Mouse (Mus musculus) right cerebral cortex, postnatal 36 days (tissue): ENCODE measurements at regions not wholly inside any gene's neighbourhood (a gene's known extent, or its start where the extent isn't known, plus 50 kb on each side); places are given as distances from the start of the nearest gene placed in this dataset.

Experiments
- DNase-seq, 2 experiments: peaks; one replicate each; pipeline ENCODE4 v3.0.0; 2022; ENCODE audit warnings: low spot score in 2 of 2, mixed read lengths in 1 of 2

DNA sequence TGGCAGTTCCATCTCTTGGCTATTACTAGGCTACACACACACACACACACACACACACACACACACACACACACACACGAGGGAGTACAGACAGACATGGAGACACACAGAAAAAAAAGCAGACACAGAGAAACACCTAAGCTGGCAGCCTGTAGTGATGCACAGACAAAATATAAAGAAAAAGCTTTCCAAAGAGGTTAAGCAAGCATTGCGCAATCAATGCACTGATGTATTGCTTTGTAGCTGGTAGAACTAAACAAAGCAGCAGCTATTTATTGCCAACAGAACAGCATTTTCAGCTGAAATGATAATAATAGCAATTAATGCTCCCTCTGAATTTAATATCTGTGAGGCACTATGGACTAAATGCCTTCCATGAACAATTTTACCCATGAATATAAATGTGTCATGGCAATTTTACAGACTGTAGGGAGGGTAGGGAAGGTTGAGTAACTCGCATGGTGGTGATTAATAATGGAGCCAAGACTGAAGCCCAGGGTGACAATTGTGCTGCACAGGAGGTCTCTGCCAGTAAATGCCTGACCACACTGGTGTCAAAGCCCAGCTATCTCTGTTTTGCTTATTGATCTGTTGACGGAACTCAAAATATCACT lies 271.7 kb downstream of the Gm11361 start:
- no peak for DNase-seq

DNA sequence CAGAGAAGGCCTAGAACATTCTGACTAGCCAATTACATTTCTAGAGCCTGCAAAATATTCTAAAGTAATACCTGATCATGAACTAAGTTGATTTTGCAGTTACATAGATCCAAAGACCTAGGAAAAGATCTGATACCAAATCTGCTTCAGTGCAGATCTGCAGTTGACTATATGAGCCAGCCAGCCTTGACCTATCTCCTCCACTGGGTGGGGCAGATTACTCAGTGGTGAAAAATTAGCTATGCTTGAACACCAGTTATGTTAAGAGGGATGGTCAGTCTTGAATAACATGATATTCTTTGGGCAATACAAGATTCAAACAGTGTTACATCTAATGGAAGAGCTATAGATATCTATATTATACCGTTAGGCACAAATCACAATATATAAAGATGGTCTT lies 269.0 kb downstream of the Gm11361 start:
- no peak for DNase-seq

DNA sequence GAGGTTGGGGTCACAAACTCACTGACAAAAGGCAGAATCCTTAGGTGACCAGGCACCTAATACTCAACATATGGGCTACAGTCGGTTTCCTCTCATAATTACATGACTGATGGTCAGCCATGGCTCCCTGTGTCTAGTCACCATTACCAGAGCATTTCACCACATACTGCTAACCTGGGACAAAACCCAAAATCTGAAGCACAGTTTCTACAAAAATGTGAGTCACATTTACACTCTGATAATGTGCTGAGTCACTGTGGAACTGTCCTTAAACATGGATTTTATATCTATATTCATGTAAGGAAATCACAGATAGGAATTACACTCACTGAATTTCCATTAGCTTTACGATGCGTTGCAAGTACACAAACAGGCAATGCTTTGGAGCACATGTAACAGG lies 267.1 kb downstream of the Gm11361 start:
- no peak for DNase-seq

DNA sequence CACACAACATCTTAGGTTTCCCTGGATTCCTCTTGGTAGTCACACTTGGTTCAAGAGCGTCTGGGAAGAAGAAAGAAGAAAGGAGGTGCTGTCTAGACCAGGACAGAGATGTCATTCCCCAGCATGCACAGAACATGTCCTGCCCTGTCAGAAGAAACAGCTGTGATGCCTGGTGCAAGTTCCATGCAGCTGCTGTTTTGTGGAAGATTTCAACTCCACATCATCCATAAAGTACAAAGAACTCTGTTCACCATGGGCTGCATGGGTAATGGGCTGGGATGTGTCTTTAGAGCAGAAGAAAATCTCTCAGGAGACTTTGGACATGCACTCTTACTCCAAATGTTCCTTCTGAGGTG lies 262.8 kb downstream of the Gm11361 start:
- no peak for DNase-seq

DNA sequence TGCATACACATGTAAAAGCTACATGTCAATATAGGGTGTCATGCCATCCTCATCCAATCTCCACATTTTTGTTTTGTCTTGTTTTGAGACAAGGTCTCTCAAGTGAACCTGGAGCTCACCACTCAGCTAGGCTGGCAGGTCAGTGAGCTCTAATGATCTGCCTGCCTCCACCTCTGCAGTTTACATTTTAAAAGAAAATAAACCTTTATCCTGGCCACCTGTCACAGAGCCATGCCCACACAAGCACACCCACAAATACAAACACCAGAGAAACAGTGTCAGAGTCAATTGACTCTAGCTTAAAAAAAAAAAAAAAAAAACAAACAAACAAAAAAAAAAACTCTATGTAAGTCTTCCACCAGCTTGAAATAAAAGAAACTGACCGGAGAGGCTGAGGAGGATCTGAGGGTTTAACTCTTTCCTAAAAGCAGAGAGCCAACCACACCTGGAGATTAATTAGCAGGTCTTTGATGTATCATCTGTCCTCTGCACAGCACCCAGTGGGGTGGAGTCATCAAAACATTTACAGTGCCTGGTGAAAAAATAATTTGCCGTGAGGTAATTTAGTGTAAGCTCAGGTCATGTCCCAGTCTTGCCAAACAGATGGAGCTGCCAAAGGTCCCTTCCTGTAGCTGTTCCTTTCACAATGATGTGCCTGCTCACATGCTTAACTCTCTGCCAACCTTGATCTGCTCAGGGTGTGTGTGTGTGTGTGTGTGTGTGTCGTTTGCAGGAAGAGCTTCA lies 262.2 kb downstream of the Gm11361 start:
- no peak for DNase-seq

DNA sequence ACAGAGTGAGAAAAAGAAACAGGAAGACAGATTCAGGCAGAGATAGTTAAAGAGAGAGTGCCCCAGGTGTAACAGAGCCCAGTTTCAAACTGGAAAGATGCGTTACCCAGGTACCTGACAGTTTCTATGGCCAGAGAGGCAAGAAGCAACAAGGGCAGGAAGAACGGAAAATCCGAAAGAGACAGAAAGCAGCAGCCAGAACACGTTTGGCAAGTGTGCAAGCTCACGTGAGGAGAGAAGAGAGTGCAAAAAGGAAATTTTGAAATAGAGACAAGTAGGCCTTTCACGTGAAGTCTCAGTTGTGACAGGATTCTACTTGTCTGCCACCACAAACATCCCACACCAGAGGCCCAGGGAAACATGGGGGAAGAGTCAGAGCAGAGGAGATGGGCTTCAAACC lies 259.8 kb downstream of the Gm11361 start:
- DNase-seq: no peak

DNA sequence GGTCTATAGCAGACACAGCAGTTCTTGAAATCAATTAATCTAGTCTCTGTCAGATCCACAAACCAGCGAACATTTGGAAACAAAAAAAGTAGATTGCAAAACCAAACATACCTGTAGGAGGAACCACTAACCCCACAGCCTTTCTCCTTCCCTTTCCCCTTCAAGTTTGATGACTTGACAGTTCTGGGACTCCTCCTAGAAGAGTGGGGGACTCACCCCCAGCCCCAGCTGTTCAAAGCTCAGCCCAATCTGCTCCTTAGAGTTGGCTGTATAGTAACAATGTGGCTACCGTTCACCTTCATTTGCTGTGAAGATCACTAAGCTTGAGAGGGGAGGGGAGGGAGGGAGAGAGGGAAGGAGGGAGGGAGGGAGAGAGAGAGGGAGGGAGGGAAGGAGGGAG lies 259.3 kb downstream of the Gm11361 start:
- no peak for DNase-seq

DNA sequence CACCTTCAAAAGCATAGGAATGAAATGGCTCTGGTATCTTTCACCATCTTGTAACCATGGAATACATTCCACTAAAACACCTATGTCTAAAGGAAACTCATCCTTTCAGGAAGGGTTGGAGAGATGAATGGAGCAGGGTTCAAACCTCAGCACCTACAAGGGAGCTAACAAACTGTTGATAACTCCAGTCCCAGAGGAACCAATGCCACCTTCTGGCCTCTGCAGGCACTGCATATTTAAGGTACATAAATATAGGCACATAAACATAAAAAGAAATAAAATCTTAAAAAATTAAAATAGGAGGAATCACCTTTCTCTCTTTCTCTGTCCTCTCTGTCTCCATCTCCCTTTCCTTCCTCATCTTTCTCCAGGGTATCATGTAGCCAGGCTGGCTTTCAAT lies 256.9 kb downstream of the Gm11361 start:
- DNase-seq: no peak

DNA sequence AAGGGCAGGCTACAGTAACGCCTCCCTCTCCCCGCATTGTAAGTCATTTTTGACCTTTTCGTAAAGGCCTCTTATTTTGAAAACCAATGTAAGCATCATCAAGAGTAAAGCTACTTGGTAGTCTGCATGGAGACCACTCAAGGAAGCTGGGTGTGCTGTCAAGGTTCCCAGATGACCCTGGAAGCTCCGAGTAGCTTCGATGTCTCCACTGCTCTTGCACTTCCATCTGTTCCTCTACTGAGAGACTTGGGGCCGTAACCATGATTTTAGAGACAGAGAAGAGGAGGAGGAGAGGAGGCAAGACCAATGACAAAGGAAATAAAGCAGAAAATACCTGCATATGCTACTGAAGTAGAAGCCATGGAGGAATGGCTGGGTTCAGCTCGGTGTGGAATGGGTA lies 256.0 kb downstream of the Gm11361 start:
- no peak for DNase-seq

DNA sequence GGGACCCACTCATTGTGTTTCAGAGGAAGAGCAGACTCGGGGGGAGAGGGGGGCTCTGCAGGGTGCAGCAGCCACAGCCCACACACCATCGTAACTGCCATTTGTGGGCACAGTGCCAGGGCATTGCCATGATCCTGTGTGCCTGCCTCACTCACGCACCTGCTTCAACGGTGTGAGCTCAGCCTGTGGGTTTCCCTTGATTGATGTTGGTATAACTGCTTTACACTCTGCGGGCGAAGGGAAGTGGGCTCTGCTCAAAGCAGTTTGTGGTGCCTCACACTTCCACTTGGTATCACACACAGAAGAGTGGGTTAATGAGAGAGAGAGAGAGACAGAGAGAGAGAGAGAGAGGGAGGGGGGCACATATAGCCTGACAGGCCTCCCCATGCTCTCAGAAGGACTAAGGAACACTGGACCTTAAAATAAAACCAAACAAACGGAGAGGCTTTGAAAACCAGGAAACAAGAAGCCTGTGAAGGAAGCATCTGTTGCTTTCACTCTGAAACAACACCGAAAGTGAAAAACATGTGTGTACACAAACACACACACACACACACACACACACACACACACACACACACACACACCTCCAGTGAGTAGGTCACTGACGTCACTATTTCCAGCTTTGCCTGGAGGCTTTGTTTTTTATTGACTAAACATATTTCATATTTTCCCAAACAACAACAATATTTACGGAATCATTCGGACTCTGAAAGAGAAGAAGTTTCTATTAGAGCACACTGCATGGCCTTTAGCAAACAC lies 255.4 kb downstream of the Gm11361 start:
- DNase-seq: no peak

DNA sequence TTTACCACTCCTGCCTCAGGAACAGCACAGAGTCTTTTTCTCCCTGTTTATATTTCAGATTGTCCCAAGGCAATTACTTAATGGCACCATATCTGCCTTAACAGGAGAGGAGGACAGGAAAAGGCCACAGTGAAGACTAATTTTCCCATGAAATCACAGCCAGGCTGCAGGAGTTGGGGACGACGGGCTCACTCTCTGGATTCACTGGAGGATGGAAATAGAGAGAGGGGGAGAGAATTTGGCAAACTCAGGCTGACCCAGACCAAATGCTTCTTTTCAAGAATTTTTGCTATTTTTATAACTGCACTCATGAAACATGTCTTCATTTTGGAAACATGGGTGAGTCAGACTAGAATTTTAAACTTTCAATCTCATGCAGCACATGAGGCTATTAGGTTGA lies 250.9 kb downstream of the Gm11361 start:
- DNase-seq: no peak

DNA sequence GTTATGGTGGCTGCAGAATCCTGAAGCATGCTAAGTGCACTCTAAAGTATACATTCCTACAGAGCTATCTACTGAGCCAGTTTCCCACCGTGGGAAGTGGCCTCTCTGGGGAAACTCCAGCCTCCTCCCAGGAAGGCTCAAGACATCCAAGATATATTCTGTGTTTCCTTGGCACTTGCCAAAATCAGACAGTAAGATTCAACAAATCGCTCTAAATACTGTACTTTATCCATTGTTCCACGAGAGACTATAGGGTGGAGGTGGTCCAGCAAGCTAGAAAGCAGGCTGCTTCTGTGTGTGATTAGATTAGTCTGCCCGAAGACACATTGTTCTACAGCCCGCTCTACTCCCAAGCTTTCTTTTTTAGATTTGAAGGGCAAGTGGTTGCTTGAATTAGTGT lies 250.5 kb downstream of the Gm11361 start:
- DNase-seq: no peak

DNA sequence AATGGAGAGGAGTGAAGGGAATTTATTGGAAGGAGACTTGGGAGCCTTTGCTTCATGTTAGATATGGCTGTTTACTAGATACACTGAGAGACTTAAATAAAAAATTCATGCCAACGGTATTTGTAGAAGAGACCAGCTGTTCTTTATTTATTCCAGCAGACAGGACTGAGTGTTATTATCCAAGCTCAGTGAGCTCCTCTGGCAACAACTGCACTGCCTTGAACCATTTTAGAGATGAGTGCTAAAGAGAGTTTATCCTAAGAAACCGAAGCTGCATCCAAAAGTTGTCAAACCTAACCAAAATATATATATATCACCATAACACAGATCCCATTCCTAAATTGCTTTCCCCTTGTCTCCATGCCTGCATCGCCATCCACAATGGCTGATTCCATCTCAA lies 247.0 kb downstream of the Gm11361 start:
- no peak for DNase-seq

DNA sequence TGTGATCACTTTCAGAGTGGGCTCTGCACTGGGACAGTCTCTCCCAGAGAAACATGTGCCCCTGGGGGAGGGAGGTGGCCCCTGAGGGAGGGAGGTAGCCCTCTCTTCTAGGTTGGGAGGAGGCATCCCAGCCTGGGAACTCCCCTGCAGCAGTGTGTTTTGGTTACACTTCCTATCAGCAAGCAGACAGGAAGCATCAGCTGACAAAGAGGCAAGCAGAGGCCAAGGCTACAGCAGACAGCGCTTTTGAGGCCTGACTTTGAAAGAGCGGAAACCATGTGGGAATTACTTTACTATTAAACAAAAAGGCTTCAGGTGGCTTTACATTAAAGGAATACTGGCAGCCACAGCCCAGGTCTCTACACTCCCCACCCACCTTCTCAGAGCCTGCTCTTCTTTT lies 244.8 kb downstream of the Gm11361 start:
- no peak for DNase-seq

DNA sequence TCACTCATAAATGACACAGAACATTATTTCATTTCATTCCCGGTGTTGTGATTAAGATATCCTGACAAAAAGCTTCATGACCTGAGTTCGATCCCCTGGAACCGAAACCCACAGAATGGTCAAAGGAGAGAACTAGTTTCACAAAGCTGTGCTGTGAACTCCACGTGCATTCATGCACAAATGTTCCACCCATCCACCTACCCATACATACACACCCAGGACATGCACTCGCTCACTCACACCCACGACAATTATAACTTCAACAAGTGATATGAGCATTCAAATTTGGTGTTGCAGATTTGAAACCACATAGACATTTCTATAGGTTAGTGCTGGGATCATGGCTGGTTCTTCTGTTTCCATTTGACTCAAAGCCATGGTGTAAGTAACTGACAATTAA lies 243.4 kb downstream of the Gm11361 start:
- no peak for DNase-seq

DNA sequence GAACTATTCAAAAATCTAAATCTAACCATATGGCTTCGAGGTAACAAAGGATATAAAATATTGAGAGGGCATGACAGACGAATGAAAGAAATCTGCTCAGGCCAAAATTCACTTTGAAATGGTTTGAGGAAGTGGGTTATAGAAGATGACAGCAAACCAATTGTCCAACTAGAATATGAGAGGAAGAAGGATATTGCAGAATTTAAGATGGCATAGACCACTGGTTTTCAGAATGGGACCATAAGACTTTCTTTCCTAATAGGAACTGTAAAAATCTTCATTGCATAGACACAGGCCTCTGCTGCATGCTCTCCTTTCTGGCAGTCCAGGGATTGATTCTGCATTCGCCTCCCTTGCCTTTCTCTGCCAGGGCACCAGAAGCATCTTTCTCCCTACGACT lies 240.2 kb downstream of the Gm11361 start:
- DNase-seq: no peak

DNA sequence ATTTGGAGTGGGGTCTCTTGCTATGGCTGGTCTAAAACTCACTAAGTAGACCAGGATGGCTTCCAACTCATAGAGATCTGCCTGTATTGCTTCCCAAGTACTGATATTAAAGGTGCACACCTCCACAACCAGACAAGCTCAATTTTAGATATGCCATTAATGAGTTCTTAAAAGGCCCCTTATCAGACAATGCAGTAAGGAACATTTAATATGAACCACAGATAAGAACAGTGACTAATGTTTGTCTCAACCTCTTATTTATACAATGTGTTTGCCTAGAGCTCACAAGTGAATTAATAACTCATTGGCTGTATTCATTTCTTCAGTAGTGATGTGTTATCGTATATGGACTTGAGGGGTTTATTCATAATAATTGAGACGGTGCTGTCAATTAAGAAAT lies 234.7 kb downstream of the Gm11361 start:
- DNase-seq: no peak

DNA sequence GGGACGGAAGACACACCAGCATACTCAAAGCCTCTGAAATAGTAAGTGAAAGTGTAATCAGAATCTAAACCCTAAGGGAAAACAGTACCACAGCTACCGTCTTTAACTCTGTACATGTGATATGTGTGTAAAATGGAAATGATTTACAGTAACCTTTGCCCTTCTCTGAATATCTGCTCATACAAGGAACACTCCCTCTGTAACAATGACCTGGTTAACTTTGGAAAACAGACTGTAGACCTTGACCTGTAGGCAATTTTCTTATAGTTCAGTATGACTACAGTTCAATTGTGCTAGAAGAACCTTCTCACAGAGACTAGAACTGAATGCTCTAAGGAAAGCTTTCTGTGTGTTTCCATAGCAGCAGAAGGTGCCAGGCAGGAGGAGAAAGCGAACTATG lies 226.4 kb downstream of the Gm11361 start:
- DNase-seq: no peak

DNA sequence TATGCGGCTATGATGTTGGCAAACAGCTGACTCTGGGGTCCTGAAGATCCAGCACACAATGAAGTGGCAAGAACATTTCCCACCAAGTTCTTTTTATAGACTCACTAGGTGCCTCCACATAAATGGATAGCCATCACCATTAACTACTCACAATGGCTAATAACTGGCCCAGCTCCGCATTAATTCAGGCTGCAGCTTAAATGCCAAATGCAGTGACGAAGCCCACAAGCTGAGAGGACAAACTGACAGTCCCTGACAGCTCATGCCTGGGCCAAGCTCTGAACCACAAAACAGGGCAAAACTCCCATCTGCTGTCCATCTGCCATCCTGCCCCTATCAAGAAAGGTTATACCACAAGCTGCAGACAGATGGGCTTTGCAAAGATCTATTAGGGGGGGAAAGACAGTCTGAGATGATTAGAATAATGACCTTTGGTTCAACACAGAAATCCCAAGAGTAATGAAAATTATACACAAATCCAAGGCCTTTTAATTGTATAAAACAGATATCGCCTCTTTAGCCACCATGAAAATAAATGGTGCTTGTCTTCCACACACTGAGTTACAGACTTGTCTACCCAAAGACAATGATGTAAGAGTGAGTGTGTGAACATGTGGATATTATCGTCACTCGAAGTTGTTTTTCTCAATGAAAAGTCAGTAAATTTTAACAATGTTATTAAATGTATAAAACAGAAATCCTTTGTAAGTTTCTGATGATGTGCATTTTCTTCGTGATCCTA lies 224.1 kb downstream of the Gm11361 start:
- no peak for DNase-seq

DNA sequence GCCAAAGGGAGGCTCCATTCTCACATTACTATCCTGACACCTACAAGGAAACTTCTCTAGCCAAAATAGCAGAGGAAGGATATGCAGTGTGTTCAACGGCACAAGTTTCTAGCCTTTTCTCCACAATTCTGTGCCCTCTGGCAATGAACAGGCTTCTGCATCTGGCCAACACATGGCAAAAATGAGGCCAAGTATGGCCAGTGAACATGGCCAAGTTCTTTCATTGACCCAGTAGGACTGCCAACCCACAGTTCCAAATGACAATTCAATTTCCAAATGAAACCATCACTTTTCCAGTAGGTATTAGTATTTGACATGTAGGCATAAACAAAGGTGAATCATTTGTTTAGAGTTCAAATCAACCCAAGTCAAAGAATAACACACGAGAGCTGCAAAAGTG lies 208.8 kb downstream of the Gm11361 start:
- no peak for DNase-seq

DNA sequence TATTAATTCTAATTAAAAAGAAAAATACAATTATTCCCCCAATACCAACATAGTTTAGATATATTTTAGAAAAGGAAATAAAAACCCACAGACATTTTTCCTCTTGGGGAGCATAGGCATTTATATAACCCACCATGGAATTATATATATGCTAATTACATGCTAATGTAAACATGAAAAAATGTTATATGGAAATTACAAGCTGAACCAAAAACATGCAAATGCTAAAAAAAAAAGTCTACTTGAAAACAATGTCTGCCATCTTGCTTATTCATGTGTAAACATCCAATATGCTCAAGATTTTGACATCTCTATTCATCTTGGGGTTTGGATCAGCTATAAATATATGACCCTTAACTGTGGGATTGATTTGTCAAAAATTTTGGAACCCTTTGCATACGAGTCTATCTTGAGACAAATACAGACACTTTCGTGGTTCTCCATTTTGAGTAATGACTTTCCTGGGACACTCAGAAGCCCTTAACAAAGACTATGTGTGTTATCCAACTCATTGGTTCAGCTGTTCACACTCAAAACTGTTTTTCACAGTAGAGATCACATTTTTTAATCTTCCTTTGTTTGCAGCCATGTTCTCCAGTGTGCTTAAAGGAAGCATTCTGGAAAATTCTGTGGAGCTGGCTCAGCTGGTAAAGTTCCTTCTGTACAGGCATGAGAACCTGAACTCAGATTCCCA lies 208.0 kb downstream of the Gm11361 start:
- no peak for DNase-seq

DNA sequence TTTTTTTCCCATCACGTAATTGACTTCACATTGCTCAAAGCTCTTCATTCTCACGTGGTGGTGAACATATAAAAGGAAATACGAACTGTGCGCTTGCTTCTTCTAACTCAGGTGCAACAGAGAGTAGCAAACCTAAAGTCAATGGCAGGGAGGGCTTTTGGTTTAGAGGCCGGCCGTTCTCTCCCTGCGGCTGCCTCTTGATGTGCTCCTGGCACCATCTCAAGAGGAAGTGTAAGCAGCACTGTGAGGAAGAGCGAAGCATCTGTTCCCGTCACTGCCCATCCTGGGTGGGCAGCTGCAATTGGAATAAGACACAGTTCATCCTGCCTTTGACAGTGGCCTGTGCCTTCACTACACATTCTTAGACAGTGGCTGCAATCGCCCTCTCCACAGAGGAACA lies 204.0 kb downstream of the Gm11361 start:
- no peak for DNase-seq
